Mouse (Mus musculus) lung, embryonic 15.5 days (tissue): Measurements from ENCODE around the gene Ablim1. TPM values are rescaled to one million over a fixed set of nuclear protein-coding genes. Genes with fewer than 3 reads are reported as not detected.

Source experiments
- ATAC-seq: fragments of 200-750 bp; cut with Nextera tagmentation; 2 replicates; pipeline ENCODE4 v1.8.0; 2017; ENCODE audit warnings: moderate number of reproducible peaks, borderline replicate concordance; ENCODE audit not compliant: low FRiP score, low TSS enrichment; ENCODE audit errors: extremely low read depth
- H3K27ac ChIP-seq: fragments of 300-500 bp; sonication (generic); 2 replicates; pipeline ENCODE4 v1.5.1; 2015; ENCODE audit warnings: moderate library complexity, mild to moderate bottlenecking, inconsistent platforms
- H3K27me3 ChIP-seq: fragments of 300-500 bp; sonication (generic); 2 replicates; pipeline ENCODE4 v1.6.1; 2015; ENCODE audit warnings: inconsistent platforms
- H3K36me3 ChIP-seq: fragments of 300-500 bp; sonication (generic); 2 replicates; pipeline ENCODE4 v1.6.1; 2015; ENCODE audit warnings: inconsistent platforms
- H3K4me1 ChIP-seq: fragments of 300-500 bp; sonication (generic); 2 replicates; pipeline ENCODE4 v1.6.1; 2015; ENCODE audit warnings: inconsistent platforms
- H3K4me2 ChIP-seq: fragments of 300-500 bp; sonication (generic); 2 replicates; pipeline ENCODE4 v1.6.1; 2015; ENCODE audit warnings: inconsistent platforms, mild to moderate bottlenecking, moderate library complexity
- H3K4me3 ChIP-seq: fragments of 300-500 bp; sonication (generic); 2 replicates; pipeline ENCODE4 v1.5.1; 2015; ENCODE audit warnings: mild to moderate bottlenecking, inconsistent platforms
- H3K9ac ChIP-seq: fragments of 300-500 bp; sonication (generic); 2 replicates; pipeline ENCODE4 v1.6.1; 2015; ENCODE audit warnings: inconsistent platforms
- H3K9me3 ChIP-seq: fragments of 300-500 bp; sonication (generic); 2 replicates; pipeline ENCODE4 v1.6.1; 2016; ENCODE audit warnings: inconsistent platforms
- WGBS: fragments of 180-500 bp; shearing (Covaris S2); methylation state at CpG from one replicate; pipeline ENCODE4 v1.1.7; 2015; 5-methylcytosine and 5-hydroxymethylcytosine counted together
- polyA plus RNA-seq: library from polyadenylated mRNA; unstranded; fragments of >200 nt; fragmentation: Nextera tagmentation; extraction: Ambion mirVana; gene quantifications from 2 replicates; pipeline ENCODE4 v1.2.1, GENCODE M21; 2015

Gene Ablim1
- polyA plus RNA-seq, 1 experiment from 2014 or later: 48.2 TPM

DNA sequence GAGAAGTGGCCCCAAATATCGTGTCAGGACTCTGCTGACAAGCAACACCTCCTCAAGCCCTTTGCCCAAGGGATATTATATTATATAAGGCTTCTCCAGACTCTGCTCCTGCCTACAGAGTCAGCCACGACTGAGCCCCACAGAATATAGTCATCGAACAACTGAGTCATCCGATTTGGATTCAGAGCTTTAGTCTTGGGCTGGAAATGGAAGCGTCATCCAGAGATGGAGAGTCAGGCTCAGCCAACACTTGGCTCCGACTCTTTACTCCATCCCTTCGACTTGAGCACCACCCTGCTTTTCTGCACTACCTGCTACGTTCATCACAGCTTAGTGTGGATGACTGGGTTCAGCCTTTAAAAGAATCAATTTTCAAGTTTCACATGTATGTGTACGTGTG is 17.3 kb downstream of the Ablim1 start:
- 88% methylated on average over 9 of the region's 9 CpGs for WGBS
- no peaks in the 10 kb centered on the region for H3K27me3 ChIP-seq
- peaks cover 8% of the 10 kb centered on the region for H3K4me1 ChIP-seq
- H3K9ac ChIP-seq: no peak overlapping the region
- H3K4me3 ChIP-seq: no peak overlapping the region
- ATAC-seq: no peak
- H3K27ac ChIP-seq: no peak overlapping the region
- no peaks in the 10 kb centered on the region for H3K9me3 ChIP-seq
- no peaks in the 10 kb centered on the region for H3K36me3 ChIP-seq
- H3K4me2 ChIP-seq: no peak overlapping the region

- Histone ChIP-seq H3K9me3 (no peaks in the 10 kb centered on the region), H3K4me2 (no peak overlapping the region), H3K4me1 (no peaks in the 10 kb centered on the region), H3K27me3 (no peaks in the 10 kb centered on the region), H3K4me3 (no peak overlapping the region), H3K27ac (no peak overlapping the region), H3K36me3 (no peaks in the 10 kb centered on the region), H3K9ac (no peak overlapping the region)
- no peak for ATAC-seq
- WGBS: 81% methylated on average over 5 of the region's 5 CpGs
Observed at GRCm38 (mm10) chr19:57296539-57296938, 18.2 kb downstream of the Ablim1 start.

- ATAC-seq: no peak
Observed at GRCm38 (mm10) chr19:57295521-57295920, 19.2 kb downstream of the Ablim1 start.

DNA sequence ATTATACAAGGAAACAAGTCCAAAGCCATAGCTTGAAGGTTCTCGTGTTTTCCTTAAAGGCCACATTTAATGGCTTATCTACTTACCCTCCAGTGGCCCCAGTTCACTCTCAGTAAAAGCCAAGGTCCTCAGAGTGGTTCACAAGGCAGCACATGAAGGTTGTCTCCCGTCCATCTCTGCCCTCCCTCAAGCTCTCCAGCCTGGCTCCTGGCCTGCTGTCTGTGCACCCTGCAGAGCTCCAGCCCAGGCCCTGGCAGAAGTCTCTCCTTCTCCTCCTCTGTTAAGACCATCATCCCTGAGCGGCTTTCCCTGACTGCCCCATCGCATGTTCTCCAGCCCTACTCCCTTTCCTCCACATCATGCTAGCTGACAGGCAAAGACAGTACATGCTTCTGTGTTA is 20.4 kb downstream of the Ablim1 start:
- Histone ChIP-seq H3K9ac (no peak overlapping the region), H3K4me1 (peaks cover 6% of the 10 kb centered on the region; the same call in 1 of the 2 replicates), H3K4me2 (no peak overlapping the region), H3K36me3 (no peaks in the 10 kb centered on the region), H3K4me3 (no peak overlapping the region), H3K27me3 (no peaks in the 10 kb centered on the region), H3K9me3 (no peaks in the 10 kb centered on the region), H3K27ac (peak overlapping the region; percentile 24)
- 72% methylated on average over 4 of the region's 4 CpGs for WGBS
- no peak for ATAC-seq

More at GRCm38 (mm10) chr19:57295521-57295920, 19.2 kb downstream of the Ablim1 start:
- Histone ChIP-seq H3K4me1 (no peaks in the 10 kb centered on the region), H3K4me2 (no peak overlapping the region), H3K9me3 (no peaks in the 10 kb centered on the region), H3K27me3 (no peaks in the 10 kb centered on the region), H3K36me3 (no peaks in the 10 kb centered on the region), H3K9ac (no peak overlapping the region), H3K4me3 (no peak overlapping the region), H3K27ac (no peak overlapping the region)
- 55% methylated on average over 9 of the region's 9 CpGs for WGBS

- Histone ChIP-seq H3K27ac (peak overlapping the region; percentile 24; the same call in 1 of the 2 replicates), H3K9me3 (no peaks in the 10 kb centered on the region), H3K36me3 (no peaks in the 10 kb centered on the region), H3K4me3 (no peak overlapping the region), H3K4me2 (no peak overlapping the region), H3K4me1 (peaks cover 7% of the 10 kb centered on the region; the same call in 1 of the 2 replicates), H3K9ac (no peak overlapping the region), H3K27me3 (no peaks in the 10 kb centered on the region)
- ATAC-seq: no peak
- WGBS: 23% methylated on average over 7 of the region's 7 CpGs
Observed at GRCm38 (mm10) chr19:57293737-57294136, 21.0 kb downstream of the Ablim1 start.

DNA sequence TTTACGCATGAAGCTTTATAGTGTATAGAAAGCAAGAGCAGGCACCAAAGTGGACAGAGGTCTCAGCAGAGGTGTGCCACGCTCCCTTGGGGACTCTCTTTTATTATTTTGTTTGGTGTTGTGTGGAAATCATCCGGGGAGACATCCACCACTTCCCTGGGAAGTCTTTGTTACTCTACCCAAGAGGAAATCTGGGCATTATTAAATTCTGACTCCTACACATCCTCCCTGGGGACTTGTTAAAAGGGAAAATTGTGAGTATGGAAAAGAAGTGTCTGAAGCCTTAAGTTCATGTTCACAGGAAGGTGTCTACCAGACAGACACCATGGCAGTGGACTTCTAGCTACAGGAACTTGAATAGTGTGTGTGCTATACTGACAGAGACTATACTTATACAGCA is 31.4 kb downstream of the Ablim1 start:
- Histone ChIP-seq H3K36me3 (no peaks in the 10 kb centered on the region), H3K9ac (no peak overlapping the region), H3K9me3 (no peaks in the 10 kb centered on the region), H3K4me2 (no peak overlapping the region), H3K27ac (no peak overlapping the region), H3K4me1 (peaks cover under 1% of the 10 kb centered on the region; the same call in 1 of the 2 replicates), H3K27me3 (no peaks in the 10 kb centered on the region), H3K4me3 (no peak overlapping the region)
- ATAC-seq: no peak
- WGBS: 67% methylated on average over 3 of the region's 3 CpGs

DNA sequence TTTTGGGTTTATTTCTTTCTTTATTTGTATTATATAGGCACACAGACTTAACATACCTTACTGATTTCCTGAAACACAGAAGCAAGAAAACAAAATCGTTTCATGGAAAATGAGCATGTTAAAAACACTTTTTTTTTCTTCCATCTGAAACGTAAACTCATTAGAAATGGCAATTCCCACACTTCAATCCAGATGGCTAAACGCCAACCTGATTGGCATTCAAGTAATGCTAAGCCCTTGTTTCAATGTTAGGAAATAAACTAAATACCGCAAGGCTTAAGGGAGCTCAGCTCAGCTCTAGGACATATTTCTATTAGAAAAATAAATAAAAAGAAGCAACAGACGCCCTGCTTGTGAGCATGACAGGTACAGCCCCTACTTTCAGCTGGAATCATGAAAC is 32.1 kb downstream of the Ablim1 start:
- Histone ChIP-seq H3K4me1 (peaks cover 7% of the 10 kb centered on the region; the same call in 1 of the 2 replicates), H3K4me2 (no peak overlapping the region), H3K9ac (no peak overlapping the region), H3K36me3 (no peaks in the 10 kb centered on the region), H3K9me3 (no peaks in the 10 kb centered on the region), H3K27ac (no peak overlapping the region), H3K4me3 (no peak overlapping the region), H3K27me3 (no peaks in the 10 kb centered on the region)
- ATAC-seq: no peak
- WGBS: 36% methylated on average over 5 of the region's 5 CpGs

DNA sequence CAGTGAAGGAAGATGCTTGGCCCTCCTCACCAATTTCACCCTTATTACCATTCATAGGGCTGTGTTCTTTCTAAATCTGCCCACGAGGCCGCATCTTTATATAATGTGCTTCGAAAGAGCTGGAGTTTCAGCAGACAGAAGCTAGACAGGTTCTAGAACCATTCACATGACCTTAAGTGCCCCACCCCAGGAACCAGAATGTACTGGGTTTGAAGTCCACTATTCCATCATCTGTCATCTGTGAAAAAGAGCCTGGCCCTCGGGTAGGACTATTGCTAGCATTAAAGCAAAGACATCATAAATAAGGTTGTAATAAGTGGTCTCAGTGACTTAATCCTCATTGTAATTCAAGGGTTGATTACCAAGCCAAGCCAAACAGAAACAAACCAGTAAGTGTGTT is 35.1 kb downstream of the Ablim1 start:
- WGBS: 86% methylated on average over 4 of the region's 4 CpGs
- ATAC-seq: no peak

GRCm38 (mm10) chr19:57278263-57278662 is 36.5 kb downstream of the Ablim1 start:
- H3K9me3 ChIP-seq: no peaks in the 10 kb centered on the region
- no peak overlapping the region for H3K27ac ChIP-seq
- H3K9ac ChIP-seq: no peak overlapping the region
- no peak overlapping the region for H3K4me2 ChIP-seq
- no peaks in the 10 kb centered on the region for H3K36me3 ChIP-seq
- peaks cover 38% of the 10 kb centered on the region for H3K4me1 ChIP-seq
- no peak for ATAC-seq
- H3K4me3 ChIP-seq: no peak overlapping the region
- WGBS: 66% methylated on average over 8 of the region's 8 CpGs
- H3K27me3 ChIP-seq: peaks cover 2% of the 10 kb centered on the region; the same call in 1 of the 2 replicates

More for the DNA sequence above, 35.1 kb downstream of the Ablim1 start:
- Histone ChIP-seq H3K4me2 (no peak overlapping the region), H3K4me3 (no peak overlapping the region), H3K27me3 (peaks cover 1% of the 10 kb centered on the region; the same call in 1 of the 2 replicates), H3K9ac (no peak overlapping the region), H3K36me3 (no peaks in the 10 kb centered on the region), H3K4me1 (peaks cover 29% of the 10 kb centered on the region), H3K9me3 (no peaks in the 10 kb centered on the region), H3K27ac (no peak overlapping the region)

GRCm38 (mm10) chr19:57277010-57277409 is 37.7 kb downstream of the Ablim1 start:
- H3K27ac ChIP-seq: no peak overlapping the region
- peaks cover 47% of the 10 kb centered on the region for H3K4me1 ChIP-seq
- no peak overlapping the region for H3K4me2 ChIP-seq
- no peak overlapping the region for H3K4me3 ChIP-seq
- H3K9ac ChIP-seq: no peak overlapping the region
- peaks cover 2% of the 10 kb centered on the region; the same call in 1 of the 2 replicates for H3K27me3 ChIP-seq
- no peaks in the 10 kb centered on the region for H3K9me3 ChIP-seq
- no peaks in the 10 kb centered on the region for H3K36me3 ChIP-seq
- WGBS: 81% methylated on average over 6 of the region's 6 CpGs
- ATAC-seq: no peak

DNA sequence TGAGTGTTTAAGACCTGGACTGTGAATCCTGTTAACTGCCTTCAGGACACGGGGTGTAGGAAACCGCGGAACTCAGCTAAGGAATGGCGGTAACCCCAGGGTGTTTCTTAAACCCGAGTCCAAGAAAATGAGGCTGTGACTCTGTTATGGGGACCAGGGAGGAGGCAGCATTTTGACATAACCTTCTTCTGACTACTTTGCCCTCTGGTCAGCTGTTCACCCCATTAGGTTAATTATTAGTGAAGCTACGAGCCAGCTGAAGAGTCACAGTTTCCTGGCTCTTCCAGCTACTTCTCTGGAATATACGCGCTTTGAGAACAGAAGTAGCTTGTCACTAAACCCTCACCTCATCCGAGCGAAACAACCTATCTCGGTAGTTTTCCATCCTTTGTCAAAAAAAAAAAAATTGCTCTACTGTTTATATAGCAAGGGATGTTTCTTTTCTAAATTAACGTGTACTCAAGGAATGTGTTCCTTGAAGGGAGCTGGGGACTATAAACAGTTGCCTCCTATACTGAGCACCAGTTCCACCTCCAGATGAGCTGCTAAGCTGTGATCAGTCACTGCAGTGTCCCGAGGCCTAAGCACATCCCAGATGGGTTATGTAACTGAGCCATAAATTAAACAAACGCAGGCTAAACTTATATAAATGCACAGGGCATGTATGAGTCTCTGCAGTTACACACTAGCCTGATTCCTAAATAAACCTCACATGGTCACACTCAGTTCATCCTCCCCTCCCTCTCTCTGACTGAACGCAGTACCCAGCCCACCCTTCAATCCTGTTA is 39.4 kb downstream of the Ablim1 start:
- peak overlapping the region; percentile 12; the same call in 1 of the 2 replicates for H3K4me3 ChIP-seq

DNA sequence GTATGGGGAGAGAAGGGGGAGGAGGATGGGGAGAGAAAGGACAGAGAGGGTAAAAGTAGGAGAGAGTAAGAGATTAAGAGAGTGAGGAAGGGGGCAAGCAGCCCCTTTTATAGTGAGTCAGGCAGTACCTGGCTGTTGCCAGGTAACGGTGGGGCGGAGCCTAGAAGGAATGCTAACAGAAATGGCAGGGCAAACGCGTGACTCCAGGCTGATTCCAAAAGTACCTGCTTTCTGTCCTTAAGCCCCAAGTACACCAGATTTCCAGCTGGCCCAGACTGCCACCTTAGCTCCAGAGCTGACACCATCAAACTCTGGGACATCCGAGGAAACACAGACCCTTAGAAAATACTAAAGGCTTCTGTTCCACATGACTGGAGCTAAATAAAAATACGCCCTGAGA is 40.0 kb downstream of the Ablim1 start:
- Histone ChIP-seq H3K9me3 (no peaks in the 10 kb centered on the region), H3K4me2 (peak overlapping the region; percentile 42), H3K4me3 (peak overlapping the region; percentile 12), H3K4me1 (peaks cover 47% of the 10 kb centered on the region), H3K27me3 (peaks cover 5% of the 10 kb centered on the region; the same call in 1 of the 2 replicates), H3K27ac (peak overlapping the region; percentile 8; the same call in 1 of the 2 replicates), H3K9ac (no peak overlapping the region), H3K36me3 (no peaks in the 10 kb centered on the region)
- ATAC-seq: no peak
- WGBS: 24% methylated on average over 6 of the region's 6 CpGs

More for the DNA sequence above, 39.4 kb downstream of the Ablim1 start:
- Histone ChIP-seq H3K27ac (peak overlapping the region; percentile 8), H3K4me2 (peak overlapping the region; percentile 42), H3K9ac (no peak overlapping the region), H3K4me1 (peaks cover 47% of the 10 kb centered on the region), H3K27me3 (peaks cover 5% of the 10 kb centered on the region; the same call in 1 of the 2 replicates), H3K36me3 (no peaks in the 10 kb centered on the region), H3K9me3 (no peaks in the 10 kb centered on the region)
- ATAC-seq: peak; percentile 21; the same call in 1 of the 2 replicates
- WGBS: 20% methylated on average over 15 of the region's 15 CpGs
